18 mouse cellular contexts compared by ENCODE assay signal in the genomic region with DNA sequence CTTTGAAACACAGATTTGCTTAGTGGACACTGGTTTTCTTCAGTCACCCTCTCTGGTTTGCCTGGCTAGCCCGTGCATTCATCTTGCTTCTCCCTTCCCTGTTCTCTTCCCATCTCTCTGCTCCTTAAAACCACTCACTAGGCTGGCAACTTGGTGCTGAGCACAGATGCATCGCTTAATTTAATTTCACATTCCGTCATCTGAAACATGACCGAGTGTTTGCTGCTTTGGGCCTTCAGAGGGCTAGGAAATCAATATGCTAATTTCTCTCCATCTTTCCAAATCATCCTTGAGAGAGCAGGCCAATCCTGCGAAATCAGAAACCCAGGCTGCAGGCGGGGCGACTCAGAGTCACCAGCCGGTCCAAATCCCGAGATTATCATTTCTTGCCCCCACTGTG.
"Had no signal": no experiment of that assay in that cellular context is flagged by ENCODE, and none has a peak within 500 bp of the region (broad histone marks: within the 10 kb centered on the region; RNA-seq: fewer than 3 reads in every experiment).

No protein-coding gene starts in this region.

- ATAC-seq: intestine, embryonic 15.5 days; liver, postnatal 0 days; midbrain, embryonic 15.5 days had no signal

- H3K9me3 ChIP-seq: intestine, embryonic 15.5 days; limb, embryonic 12.5 days; liver, embryonic 13.5 days; lung, embryonic 15.5 days; midbrain, embryonic 15.5 days; neural tube, embryonic 12.5 days had no signal

- H3K27ac ChIP-seq: intestine, embryonic 15.5 days; layer of hippocampus, adult 2 months; limb, embryonic 12.5 days; liver, embryonic 13.5 days; lung, embryonic 15.5 days; macrophage; midbrain, embryonic 15.5 days; neural tube, embryonic 12.5 days had no signal

- H3K4me3 ChIP-seq: intestine, embryonic 15.5 days; layer of hippocampus, adult 2 months; limb, embryonic 12.5 days; liver, embryonic 13.5 days; lung, embryonic 15.5 days; megakaryocyte, embryonic 14.5 days; midbrain, embryonic 15.5 days; neural tube, embryonic 12.5 days had no signal

- H3K27me3 ChIP-seq: intestine, embryonic 15.5 days; limb, embryonic 12.5 days; liver, embryonic 13.5 days; lung, embryonic 15.5 days; megakaryocyte, embryonic 14.5 days; midbrain, embryonic 15.5 days; neural tube, embryonic 12.5 days had no signal

- H3K9ac ChIP-seq: intestine, embryonic 15.5 days; limb, embryonic 12.5 days; liver, embryonic 13.5 days; liver, postnatal 0 days; lung, embryonic 15.5 days; midbrain, embryonic 15.5 days; neural tube, embryonic 12.5 days had no signal

- DNase-seq: kidney, adult 18-20 months; kidney, postnatal 10 days; kidney, postnatal 4 days; liver; liver, embryonic 13.5 days; liver, postnatal 0 days; lung, postnatal 14 days; right cerebral cortex, postnatal 25 days; thymus, adult 18-20 months; thymus, postnatal 14 days had no signal

- H3K36me3 ChIP-seq: intestine, embryonic 15.5 days; limb, embryonic 12.5 days; liver, embryonic 13.5 days; lung, embryonic 15.5 days; midbrain, embryonic 15.5 days; neural tube, embryonic 12.5 days had no signal

- H3K4me2 ChIP-seq: intestine, embryonic 15.5 days; limb, embryonic 12.5 days; liver, embryonic 13.5 days; lung, embryonic 15.5 days; midbrain, embryonic 15.5 days; neural tube, embryonic 12.5 days had no signal

- H3K4me1 ChIP-seq: intestine, embryonic 15.5 days; limb, embryonic 12.5 days; liver, embryonic 13.5 days; megakaryocyte, embryonic 14.5 days had no signal
